Mouse (Mus musculus) ES-E14 (cell line): ENCODE data around the gene Sufu.

Experiments used
- CHD2 ChIP-seq: IDR thresholded peaks from 2 replicates; pipeline ENCODE4 v1.6.1; 2014; ENCODE audit warnings: mild to moderate bottlenecking, low read depth, low read length, inconsistent platforms
- HCFC1 ChIP-seq: IDR thresholded peaks from 2 replicates; pipeline ENCODE4 v1.6.1; 2012; ENCODE audit warnings: low read length, inconsistent platforms, borderline replicate concordance; ENCODE audit not compliant: insufficient read depth
- ZC3H11A ChIP-seq: IDR thresholded peaks from 2 replicates; pipeline ENCODE4 v1.6.1; 2012; ENCODE audit warnings: low read depth, mild to moderate bottlenecking, inconsistent platforms, low read length, borderline replicate concordance
- ZNF384 ChIP-seq: IDR thresholded peaks from 2 replicates; pipeline ENCODE4 v1.6.1; 2012; ENCODE audit warnings: low read depth, low read length, inconsistent platforms

- TF ChIP-seq ZNF384 (no peak), ZC3H11A (no peak), CHD2 (no peak), HCFC1 (no peak)
These were observed 12.8 kb downstream of the Sufu start for GRCm38 (mm10) chr19:46409506-46409905.
